Mouse (Mus musculus): ENCODE data around the gene Fam240b.

DNA sequence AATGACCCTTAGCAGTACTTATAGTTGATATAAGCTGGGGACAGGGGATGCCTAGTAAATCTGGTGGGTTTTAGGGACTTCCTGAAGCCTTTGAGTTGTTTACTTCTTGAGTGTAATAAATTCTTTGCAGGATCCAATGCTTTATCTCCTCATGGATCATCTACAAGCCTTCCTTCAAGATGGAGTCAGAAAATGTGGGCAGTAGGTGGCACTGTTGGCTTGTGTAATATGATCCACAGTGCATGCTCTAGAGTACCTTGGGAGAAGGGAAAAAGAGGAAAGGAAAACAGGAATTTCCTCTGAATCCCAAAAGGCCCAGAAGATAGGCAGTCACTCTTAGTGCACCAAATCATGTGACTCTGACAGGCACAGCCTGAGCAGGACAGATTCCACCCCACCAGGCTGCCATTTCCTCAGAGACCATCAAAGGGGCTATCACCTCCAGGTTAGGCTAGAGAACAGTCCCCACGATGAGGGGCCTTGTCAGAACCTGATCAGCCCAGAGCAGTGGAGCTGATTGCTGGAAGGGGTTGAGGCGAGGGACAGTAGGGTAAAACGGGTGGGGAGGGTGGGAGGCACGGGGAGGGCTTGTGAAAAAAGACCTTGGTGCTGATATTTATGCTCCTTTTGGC, 54.2 kb downstream of the Fam240b start:
- TF ChIP-seq POLR2A (IDR thresholded peaks at IDR 0.05; ENCODE audit: low read depth, low read length) (no peak), CTCF (conservative IDR thresholded peaks at IDR 0.05; ENCODE audit: insufficient read depth, insufficient read length, low read depth, low read length) (no peak)
